Mouse (Mus musculus): Measurements from ENCODE around the gene Ebp.

- TF ChIP-seq CTCF (IDR thresholded peaks at IDR 0.05) (no peak), EP300 (IDR thresholded peaks at IDR 0.05) (no peak)
Measured at GRCm38 (mm10) chrX:8205551-8205950, 12.2 kb upstream of the Ebp start.

Measured in lung, postnatal 0 days (tissue).